Mouse (Mus musculus) hindbrain, embryonic 14.5 days (tissue): ENCODE data around the gene Parp6. TPM values are rescaled to one million over a fixed set of nuclear protein-coding genes. Genes with fewer than 3 reads are reported as not detected.

Experiments
- ATAC-seq: fragments of 200-750 bp; cut with Nextera tagmentation; 2 replicates; pipeline ENCODE4 v1.8.0; 2017; ENCODE audit warnings: moderate number of reproducible peaks, mild to moderate bottlenecking, moderate TSS enrichment, moderate library complexity; ENCODE audit not compliant: low FRiP score
- DNase-seq: peaks from one replicate; pipeline ENCODE4 v3.0.0-alpha.2; 2015; ENCODE audit warnings: low spot score
- H3K27ac ChIP-seq: fragments of 300-500 bp; sonication (generic); 2 replicates; pipeline ENCODE4 v1.5.1; 2014; ENCODE audit warnings: mild to moderate bottlenecking, moderate library complexity
- H3K27me3 ChIP-seq: fragments of 300-500 bp; sonication (generic); 2 replicates; pipeline ENCODE4 v1.6.1; 2014; ENCODE audit warnings: mild to moderate bottlenecking, low read length, mixed read lengths; ENCODE audit not compliant: control insufficient read depth, insufficient read depth
- H3K36me3 ChIP-seq: fragments of 300-500 bp; sonication (generic); replicated peaks from 2 replicates; pipeline ENCODE4 v1.6.1; 2014; ENCODE audit not compliant: control insufficient read depth, insufficient read depth
- H3K4me1 ChIP-seq: fragments of 300-500 bp; sonication (generic); replicated peaks from 2 replicates; pipeline ENCODE4 v1.6.1; 2014; ENCODE audit warnings: antibody characterized with exemption, low read length, mixed read lengths; ENCODE audit not compliant: control insufficient read depth, insufficient read depth
- H3K4me2 ChIP-seq: fragments of 300-500 bp; sonication (generic); replicated peaks from 2 replicates; pipeline ENCODE4 v1.6.1; 2014; ENCODE audit warnings: mild to moderate bottlenecking, moderate library complexity
- H3K4me3 ChIP-seq: fragments of 300-500 bp; sonication (generic); replicated peaks from 2 replicates; pipeline ENCODE4 v1.5.1; 2014; ENCODE audit warnings: mild to moderate bottlenecking, low read length
- H3K9ac ChIP-seq: fragments of 300-500 bp; sonication (generic); 2 replicates; pipeline ENCODE4 v1.6.1; 2014
- H3K9me3 ChIP-seq: fragments of 300-500 bp; sonication (generic); 2 replicates; pipeline ENCODE4 v1.6.1; 2016; ENCODE audit warnings: low read length; ENCODE audit not compliant: control insufficient read depth
- WGBS: fragments of 180-500 bp; shearing (Covaris S2); extraction: QIAGEN DNeasy Blood & Tissue Kit; methylation state at CpG from one replicate; pipeline ENCODE4 v1.1.7; 2014; 5-methylcytosine and 5-hydroxymethylcytosine counted together
- polyA plus RNA-seq: library from polyadenylated mRNA; unstranded; fragments of >200 nt; fragmentation: Nextera tagmentation; extraction: Ambion mirVana; gene quantifications from 2 replicates; pipeline ENCODE4 v1.2.1, GENCODE M21; 2014

Gene Parp6
- polyA plus RNA-seq, 1 experiment from 2014 or later = 219 TPM

- no peak overlapping the region for H3K4me2 ChIP-seq
- ATAC-seq (no peak), DNase-seq (no peak)
- no peaks in the 10 kb centered on the region for H3K27me3 ChIP-seq
- H3K9ac ChIP-seq = no peak overlapping the region
- peaks cover 94% of the 10 kb centered on the region for H3K36me3 ChIP-seq
- H3K27ac ChIP-seq = no peak overlapping the region
- no peak overlapping the region for H3K4me3 ChIP-seq
- WGBS = 78% methylated on average over 4 of the region's 4 CpGs
- H3K9me3 ChIP-seq = no peaks in the 10 kb centered on the region
- H3K4me1 ChIP-seq = no peaks in the 10 kb centered on the region; the same call in 1 of the 2 replicates
Measured at GRCm38 (mm10) chr9:59669172-59669571, 52.1 kb downstream of the Parp6 start.

- Histone ChIP-seq H3K36me3 (peaks cover 100% of the 10 kb centered on the region), H3K4me3 (no peak overlapping the region), H3K9ac (no peak overlapping the region), H3K27ac (no peak overlapping the region), H3K27me3 (no peaks in the 10 kb centered on the region), H3K4me2 (no peak overlapping the region), H3K9me3 (no peaks in the 10 kb centered on the region), H3K4me1 (no peaks in the 10 kb centered on the region)
- DNase-seq = no peak
- WGBS = 91% methylated on average over 12 of the region's 12 CpGs
- ATAC-seq = no peak
Measured at GRCm38 (mm10) chr9:59672195-59672894, 55.3 kb downstream of the Parp6 start.

GRCm38 (mm10) chr9:59673427-59673826 is 56.3 kb downstream of the Parp6 start:
- Histone ChIP-seq H3K4me1 (no peaks in the 10 kb centered on the region), H3K4me2 (no peak overlapping the region), H3K9ac (no peak overlapping the region), H3K27ac (no peak overlapping the region), H3K27me3 (no peaks in the 10 kb centered on the region), H3K4me3 (no peak overlapping the region), H3K9me3 (no peaks in the 10 kb centered on the region), H3K36me3 (peaks cover 100% of the 10 kb centered on the region)
- WGBS = 76% methylated on average over 2 of the region's 2 CpGs
- ATAC-seq (no peak), DNase-seq (no peak)

GRCm38 (mm10) chr9:59675598-59675997 is 58.5 kb downstream of the Parp6 start:
- no peak for DNase-seq
- Histone ChIP-seq H3K4me1 (peaks cover 3% of the 10 kb centered on the region; the same call in 1 of the 2 replicates), H3K4me3 (no peak overlapping the region), H3K27me3 (no peaks in the 10 kb centered on the region), H3K9ac (no peak overlapping the region), H3K9me3 (no peaks in the 10 kb centered on the region), H3K36me3 (peaks cover 91% of the 10 kb centered on the region), H3K27ac (no peak overlapping the region), H3K4me2 (no peak overlapping the region)
- WGBS = 84% methylated on average over 14 of the region's 14 CpGs
- ATAC-seq = no peak

GRCm38 (mm10) chr9:59678313-59678712 is 61.2 kb downstream of the Parp6 start:
- Histone ChIP-seq H3K4me1 (peaks cover 3% of the 10 kb centered on the region; the same call in 1 of the 2 replicates), H3K36me3 (peaks cover 64% of the 10 kb centered on the region), H3K4me3 (no peak overlapping the region), H3K27me3 (peaks cover 11% of the 10 kb centered on the region), H3K9ac (no peak overlapping the region), H3K9me3 (no peaks in the 10 kb centered on the region), H3K4me2 (no peak overlapping the region), H3K27ac (no peak overlapping the region)
- ATAC-seq (no peak), DNase-seq (peak; percentile 58)
- WGBS = 10% methylated on average over 1 of the region's 1 CpGs

GRCm38 (mm10) chr9:59679678-59680533 is 62.8 kb downstream of the Parp6 start, which contains the start of gene Gramd2:
Gramd2 (plus strand) TSS chr9:59680144.
- Histone ChIP-seq H3K4me2 (peak within 1 kb of the TSS; percentile 94), H3K27ac (no peak within 1 kb of the TSS), H3K4me1 (peaks cover 3% of the 10 kb centered on the region; the same call in 1 of the 2 replicates), H3K9me3 (no peaks in the 10 kb centered on the region), H3K27me3 (peaks cover 11% of the 10 kb centered on the region), H3K9ac (peak within 1 kb of the TSS; percentile 64), H3K36me3 (peaks cover 48% of the 10 kb centered on the region), H3K4me3 (peak within 1 kb of the TSS; percentile 52)
- WGBS = 2% methylated on average over 47 of the region's 47 CpGs
- peak; percentile 95 for ATAC-seq
- DNase-seq = peak; percentile 78

- no peaks in the 10 kb centered on the region for H3K9me3 ChIP-seq
- 11% methylated on average over 16 of the region's 16 CpGs for WGBS
- H3K9ac ChIP-seq = peak overlapping the region; percentile 64
- H3K27ac ChIP-seq = no peak overlapping the region
- H3K4me3 ChIP-seq = peak overlapping the region; percentile 52
- DNase-seq (peak; percentile 33), ATAC-seq (peak; percentile 29; the same call in 1 of the 2 replicates)
- H3K4me1 ChIP-seq = peaks cover 3% of the 10 kb centered on the region; the same call in 1 of the 2 replicates
- H3K27me3 ChIP-seq = peaks cover 11% of the 10 kb centered on the region
- peak overlapping the region; percentile 94 for H3K4me2 ChIP-seq
- peaks cover 42% of the 10 kb centered on the region for H3K36me3 ChIP-seq
Measured at GRCm38 (mm10) chr9:59680534-59680875, 63.4 kb downstream of the Parp6 start.

GRCm38 (mm10) chr9:59684020-59684419 is 66.9 kb downstream of the Parp6 start:
- Histone ChIP-seq H3K9me3 (no peaks in the 10 kb centered on the region), H3K9ac (no peak overlapping the region), H3K4me3 (no peak overlapping the region), H3K36me3 (peaks cover 7% of the 10 kb centered on the region), H3K27ac (no peak overlapping the region), H3K4me2 (no peak overlapping the region), H3K4me1 (peaks cover 3% of the 10 kb centered on the region; the same call in 1 of the 2 replicates), H3K27me3 (peaks cover 11% of the 10 kb centered on the region)
- no peak for ATAC-seq
- 85% methylated on average over 2 of the region's 2 CpGs for WGBS
- DNase-seq = no peak

- no peak overlapping the region for H3K9ac ChIP-seq
- WGBS = 44% methylated on average over 6 of the region's 6 CpGs
- H3K4me3 ChIP-seq = no peak overlapping the region
- peaks cover 11% of the 10 kb centered on the region for H3K4me1 ChIP-seq
- ATAC-seq (no peak), DNase-seq (no peak)
- no peak overlapping the region for H3K4me2 ChIP-seq
- no peaks in the 10 kb centered on the region for H3K36me3 ChIP-seq
- H3K27me3 ChIP-seq = no peaks in the 10 kb centered on the region
- no peaks in the 10 kb centered on the region for H3K9me3 ChIP-seq
- no peak overlapping the region for H3K27ac ChIP-seq
Measured at GRCm38 (mm10) chr9:59687416-59688046, 70.4 kb downstream of the Parp6 start.
